Mouse (Mus musculus): ENCODE measurements at regions not wholly inside any gene's neighbourhood (a gene's known extent, or its start where the extent isn't known, plus 50 kb on each side); places are given as distances from the start of the nearest gene placed in this dataset.
"Not testable (repeated sequence)": the region's sequence is repeated elsewhere in the genome, so short reads cannot be mapped to it uniquely, and the experiment has no call there.

DNA sequence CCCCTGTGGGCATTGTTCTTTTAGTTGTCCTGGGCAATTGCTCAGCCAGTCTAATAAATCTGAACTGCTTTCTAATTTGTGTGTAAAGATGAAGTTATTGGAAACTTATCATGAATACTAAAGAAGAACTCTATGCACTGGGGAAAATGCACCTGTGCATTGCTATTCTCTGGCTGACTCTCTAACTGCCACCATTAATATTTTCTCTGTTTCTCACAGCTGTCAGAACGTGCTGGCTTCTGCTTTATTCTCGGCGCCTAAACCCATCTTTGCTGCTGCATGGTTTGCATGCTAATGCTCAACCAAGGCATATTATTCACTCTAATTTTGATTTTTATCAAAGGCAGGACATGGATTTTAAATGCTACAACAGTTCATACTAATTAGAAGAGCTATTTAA lies 128.9 kb upstream of the Gm527 start:
- no peak for DNase-seq (ENCODE audit: low read depth, low spot score)

DNA sequence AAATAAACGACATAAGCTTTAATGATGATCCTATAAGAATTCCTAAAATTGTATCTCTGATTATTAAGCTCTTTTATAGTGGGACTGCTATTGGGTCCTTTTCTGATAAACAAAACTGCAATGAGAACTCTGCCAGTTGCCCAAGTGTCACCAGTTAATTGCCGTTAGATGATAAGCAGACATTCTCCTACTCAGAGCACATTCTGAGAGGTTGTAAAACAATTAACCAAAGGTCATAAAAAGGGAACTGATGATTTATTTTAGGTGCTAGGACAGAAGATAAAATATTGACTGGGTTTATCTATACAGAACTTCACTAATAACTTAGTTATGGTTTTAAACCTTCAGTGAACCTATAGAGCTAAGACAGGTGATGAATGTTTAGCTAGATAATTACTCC lies 109.2 kb upstream of the Gm527 start:
- DNase-seq (ENCODE audit: low read depth, low spot score): not testable (repeated sequence)

DNA sequence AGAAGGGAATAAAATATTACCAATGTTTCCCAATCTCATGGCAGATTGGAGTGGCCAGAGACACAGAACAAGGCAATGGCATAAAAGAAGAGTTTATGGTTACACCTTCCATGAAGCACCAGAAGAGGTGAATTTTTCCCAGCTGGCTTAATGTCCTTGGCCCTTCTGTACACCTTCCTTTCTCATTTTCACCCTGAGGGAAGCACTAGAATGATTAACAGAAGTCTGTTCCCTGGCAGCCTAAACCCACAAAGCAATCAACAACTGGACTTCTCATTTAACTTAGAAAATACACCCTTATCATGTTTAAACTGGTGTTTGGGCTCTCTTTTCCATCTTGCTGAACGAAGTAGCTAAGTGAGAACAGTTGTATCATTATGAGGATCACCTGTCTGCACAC lies 107.6 kb upstream of the Gm527 start:
- DNase-seq (ENCODE audit: low read depth, low spot score): no peak

DNA sequence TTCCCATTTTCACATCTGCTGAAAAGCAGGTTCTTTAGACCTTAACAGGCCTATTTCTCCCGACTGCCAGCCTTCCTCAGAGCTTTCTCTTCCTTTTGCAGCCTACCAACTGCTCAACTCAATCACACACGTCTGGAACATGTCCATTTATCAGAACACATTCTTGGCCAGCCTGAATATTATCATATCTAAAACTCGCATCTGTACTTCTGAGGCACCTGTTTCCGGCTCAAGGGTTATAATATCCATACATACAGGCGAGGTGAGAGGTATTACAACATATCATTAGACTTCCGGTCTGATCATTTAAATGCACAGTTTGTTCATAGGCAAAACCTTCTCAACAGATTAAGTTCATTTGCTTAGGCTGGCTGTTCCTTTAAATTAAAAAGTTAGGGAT lies 101.8 kb upstream of the Gm527 start:
- no peak for DNase-seq (ENCODE audit: low read depth, low spot score)

DNA sequence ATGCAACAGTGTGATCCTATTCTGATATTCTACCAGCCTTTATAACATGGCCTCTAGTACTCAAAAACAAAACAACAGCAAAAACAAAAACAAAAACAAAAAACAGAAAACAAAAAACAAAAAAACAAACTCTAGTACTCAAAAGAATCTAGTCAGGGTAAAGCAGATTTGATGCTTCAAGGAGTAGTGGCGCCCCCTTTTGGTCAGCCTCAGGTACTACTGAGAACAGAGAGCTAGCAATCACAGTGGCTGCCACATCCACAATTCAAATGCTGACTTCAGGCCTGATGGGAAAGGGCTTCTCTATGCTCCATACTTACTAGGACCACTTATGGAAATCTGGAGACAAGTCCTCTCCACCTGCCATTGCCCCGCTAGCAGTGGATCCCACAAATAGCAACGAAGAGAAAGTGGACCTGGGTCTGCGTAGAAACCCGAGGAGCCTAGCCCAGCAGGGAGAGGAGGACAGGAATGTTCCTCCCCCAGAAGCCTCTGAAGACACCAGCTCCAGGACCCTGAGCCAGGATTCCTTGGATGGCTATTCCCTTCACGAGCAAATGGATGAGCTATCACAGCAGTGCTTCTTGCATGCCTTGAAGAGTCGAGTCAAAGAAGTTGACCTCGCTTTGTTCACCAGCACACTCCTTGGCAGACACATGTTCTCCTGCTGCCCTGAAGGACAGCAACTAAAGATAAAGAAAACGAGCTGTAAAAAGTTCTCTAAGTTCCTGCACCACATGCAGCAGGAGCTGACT lies 100.5 kb upstream of the Gm527 start:
- DNase-seq (ENCODE audit: low read depth, low spot score): peak; percentile 21

DNA sequence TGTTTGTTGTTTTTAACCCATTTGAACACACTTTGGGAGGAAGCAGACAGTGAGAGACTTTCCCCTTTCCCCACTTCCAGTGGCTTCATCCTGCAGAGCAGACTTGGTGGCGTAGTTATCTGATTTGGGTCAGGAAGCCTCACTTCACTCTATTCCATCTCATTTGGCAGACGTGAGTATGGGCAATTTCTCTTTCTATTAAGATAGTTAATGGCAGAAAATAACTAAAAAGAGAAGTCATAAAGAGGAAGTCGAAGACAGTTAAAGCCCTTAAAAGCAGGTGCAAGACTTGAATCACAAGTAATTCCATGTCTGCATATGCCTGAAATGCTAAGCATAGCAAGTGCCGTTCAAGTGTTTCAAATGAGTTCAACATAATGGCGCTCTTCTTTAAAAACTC lies 97.0 kb upstream of the Gm527 start:
- no peak for DNase-seq (ENCODE audit: low read depth, low spot score)

DNA sequence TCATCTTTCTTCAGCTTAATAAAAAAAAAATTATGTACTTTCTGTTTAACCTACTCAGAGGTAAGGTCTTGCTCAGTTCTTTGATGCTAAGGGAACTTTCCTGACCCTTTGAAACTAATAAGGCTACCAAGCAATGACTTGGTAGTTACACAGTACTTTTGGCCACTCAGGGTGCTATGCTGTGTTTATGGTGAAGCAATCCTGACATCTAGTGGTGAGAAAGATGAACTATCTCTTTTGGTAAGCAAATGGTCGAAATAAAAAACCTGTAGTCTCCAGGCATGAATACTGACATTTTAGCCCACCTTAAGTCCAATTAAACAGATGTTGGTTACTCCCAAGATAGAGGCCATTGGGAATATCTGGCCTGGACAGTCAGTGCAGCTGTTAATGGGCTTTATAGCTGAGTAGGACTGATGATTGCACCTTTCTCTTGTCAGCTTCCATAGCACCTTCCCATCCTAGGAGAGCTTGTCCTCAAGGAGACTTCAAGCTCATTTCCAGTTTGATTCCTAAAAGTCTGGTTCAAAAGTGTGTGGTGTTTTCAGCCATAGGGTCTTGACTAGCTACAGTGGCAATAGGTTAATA lies 88.0 kb upstream of the Gm527 start:
- DNase-seq (ENCODE audit: low read depth, low spot score): peak; percentile 24

DNA sequence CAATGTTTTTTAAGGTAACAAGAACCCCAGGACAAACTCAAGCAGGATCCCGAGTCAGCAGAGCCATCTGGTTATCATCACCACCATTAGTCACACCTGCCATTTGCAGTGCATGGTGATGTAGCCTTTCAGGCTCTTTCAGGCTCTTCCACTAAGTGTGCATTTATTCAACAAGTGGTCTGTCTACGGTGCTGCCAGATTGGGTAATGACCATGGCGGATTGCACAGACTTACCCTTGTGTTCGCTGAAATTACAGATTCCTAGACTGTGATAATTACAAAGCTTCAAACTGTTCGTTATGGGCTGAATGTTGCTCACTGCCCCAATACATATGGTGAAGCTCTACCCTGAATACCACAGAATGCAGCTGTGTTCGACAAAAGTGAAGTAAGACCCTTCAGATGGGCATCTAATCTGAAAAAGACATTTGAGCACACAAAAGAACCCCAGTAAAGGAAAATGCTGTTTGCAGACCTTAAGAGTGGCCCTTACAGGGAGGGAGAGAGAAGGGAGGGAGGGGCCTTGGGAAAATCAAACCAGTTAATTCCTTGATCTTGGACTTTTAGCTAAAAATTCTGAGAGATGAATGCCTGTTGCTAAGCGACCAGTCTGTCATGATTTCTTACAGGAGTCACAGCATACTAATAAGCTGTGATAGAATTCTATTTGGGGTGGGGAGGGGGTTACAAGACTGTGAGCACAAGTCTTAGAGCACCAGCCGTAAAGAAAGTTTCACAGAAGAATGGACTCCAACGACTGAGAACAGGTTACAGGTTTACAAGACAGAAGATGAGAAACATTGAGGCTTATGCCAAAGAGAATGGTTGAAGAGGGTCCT lies 85.2 kb upstream of the Gm527 start:
- DNase-seq (ENCODE audit: low read depth, low spot score): no peak

DNA sequence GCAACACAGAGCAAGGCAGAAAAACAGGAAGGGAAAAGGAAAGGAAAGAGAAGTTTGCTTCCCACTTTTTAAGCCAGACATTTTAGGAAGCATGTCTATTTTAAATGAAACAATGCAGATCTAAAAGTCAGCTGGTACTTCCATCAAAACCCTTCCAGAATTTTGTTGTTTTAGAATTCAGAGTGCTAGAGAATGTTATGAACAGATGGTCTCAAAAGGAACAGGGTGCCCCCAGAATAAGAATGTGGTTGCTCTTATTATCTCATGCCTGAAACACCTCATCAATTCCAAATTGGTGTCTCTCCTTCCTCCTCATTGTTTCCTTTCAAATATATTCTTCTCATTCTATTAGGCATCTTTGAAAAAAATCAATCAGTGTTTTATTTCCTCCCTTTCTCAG lies 60.0 kb upstream of the Gm527 start:
- DNase-seq (ENCODE audit: low read depth, low spot score): no peak
